Mouse (Mus musculus) midbrain, embryonic 12.5 days (tissue): ENCODE data around the gene Acbd5. TPM values are rescaled to one million over a fixed set of nuclear protein-coding genes. Genes with fewer than 3 reads are reported as not detected.
A peak's percentile ranks its signal among the peaks of the same experiment; 100 is the strongest.

Source experiments
- ATAC-seq: fragments of 200-750 bp; cut with Nextera tagmentation; 2 replicates; pipeline ENCODE4 v1.8.0; 2017; ENCODE audit warnings: low read depth, moderate TSS enrichment, moderate library complexity; ENCODE audit not compliant: low FRiP score
- H3K27ac ChIP-seq: fragments of 300-500 bp; sonication (generic); replicated peaks from 2 replicates; pipeline ENCODE4 v1.5.1; 2016; ENCODE audit warnings: mild to moderate bottlenecking
- H3K27me3 ChIP-seq: fragments of 300-500 bp; sonication (generic); 2 replicates; pipeline ENCODE4 v1.6.1; 2016; ENCODE audit warnings: mild to moderate bottlenecking
- H3K36me3 ChIP-seq: fragments of 300-500 bp; sonication (generic); 2 replicates; pipeline ENCODE4 v1.6.1; 2016
- H3K4me1 ChIP-seq: fragments of 300-500 bp; sonication (generic); 2 replicates; pipeline ENCODE4 v1.6.1; 2016
- H3K4me2 ChIP-seq: fragments of 300-500 bp; sonication (generic); replicated peaks from 2 replicates; pipeline ENCODE4 v1.6.1; 2016; ENCODE audit warnings: mild to moderate bottlenecking, moderate library complexity
- H3K4me3 ChIP-seq: fragments of 300-500 bp; sonication (generic); 2 replicates; pipeline ENCODE4 v1.5.1; 2016; ENCODE audit warnings: mild to moderate bottlenecking
- H3K9ac ChIP-seq: fragments of 300-500 bp; sonication (generic); replicated peaks from 2 replicates; pipeline ENCODE4 v1.6.1; 2016; ENCODE audit warnings: mild to moderate bottlenecking, moderate library complexity
- H3K9me3 ChIP-seq: fragments of 300-500 bp; sonication (generic); 2 replicates; pipeline ENCODE4 v1.6.1; 2016; ENCODE audit warnings: mild to moderate bottlenecking
- WGBS: fragments of 180-500 bp; shearing (Covaris S2); methylation state at CpG from one replicate; pipeline ENCODE4 v1.1.7; 2016; 5-methylcytosine and 5-hydroxymethylcytosine counted together
- polyA plus RNA-seq: library from polyadenylated mRNA; unstranded; fragments of >200 nt; fragmentation: Nextera tagmentation; extraction: Ambion mirVana; gene quantifications from 2 replicates; pipeline ENCODE4 v1.2.1, GENCODE M21; 2016

Gene Acbd5
- polyA plus RNA-seq, 1 experiment from 2014 or later: 63.6 TPM

- H3K4me1 ChIP-seq: peaks cover 6% of the 10 kb centered on the region; the same call in 1 of the 2 replicates
- WGBS: 93% methylated on average over 2 of the region's 2 CpGs
- no peak overlapping the region for H3K27ac ChIP-seq
- H3K9me3 ChIP-seq: no peaks in the 10 kb centered on the region
- no peaks in the 10 kb centered on the region for H3K27me3 ChIP-seq
- no peak overlapping the region for H3K4me2 ChIP-seq
- H3K9ac ChIP-seq: no peak overlapping the region
- ATAC-seq: no peak
- no peaks in the 10 kb centered on the region for H3K36me3 ChIP-seq
- H3K4me3 ChIP-seq: no peak overlapping the region
Measured at GRCm38 (mm10) chr2:23070491-23070890, 2.5 kb downstream of the Acbd5 start.

GRCm38 (mm10) chr2:23071406-23071805 is 3.4 kb downstream of the Acbd5 start:
- H3K9ac ChIP-seq: no peak overlapping the region
- H3K4me3 ChIP-seq: no peak overlapping the region
- peaks cover 2% of the 10 kb centered on the region; the same call in 1 of the 2 replicates for H3K36me3 ChIP-seq
- H3K27ac ChIP-seq: no peak overlapping the region
- no peak for ATAC-seq
- H3K4me1 ChIP-seq: peaks cover 6% of the 10 kb centered on the region; the same call in 1 of the 2 replicates
- WGBS: 79% methylated on average over 1 of the region's 1 CpGs
- no peaks in the 10 kb centered on the region for H3K9me3 ChIP-seq
- no peaks in the 10 kb centered on the region for H3K27me3 ChIP-seq
- no peak overlapping the region for H3K4me2 ChIP-seq

- Histone ChIP-seq H3K27me3 (no peaks in the 10 kb centered on the region), H3K9ac (no peak overlapping the region), H3K4me3 (no peak overlapping the region), H3K4me1 (no peaks in the 10 kb centered on the region), H3K27ac (no peak overlapping the region), H3K9me3 (no peaks in the 10 kb centered on the region), H3K36me3 (peaks cover 28% of the 10 kb centered on the region), H3K4me2 (no peak overlapping the region)
- ATAC-seq: no peak
Measured at GRCm38 (mm10) chr2:23075846-23076245, 7.9 kb downstream of the Acbd5 start.

- no peak for ATAC-seq
- Histone ChIP-seq H3K9me3 (no peaks in the 10 kb centered on the region), H3K9ac (no peak overlapping the region), H3K27me3 (no peaks in the 10 kb centered on the region), H3K4me3 (no peak overlapping the region), H3K36me3 (peaks cover 36% of the 10 kb centered on the region), H3K4me2 (no peak overlapping the region), H3K4me1 (no peaks in the 10 kb centered on the region), H3K27ac (no peak overlapping the region)
Measured at GRCm38 (mm10) chr2:23076783-23077182, 8.8 kb downstream of the Acbd5 start.

- no peak overlapping the region for H3K9ac ChIP-seq
- no peak for ATAC-seq
- no peak overlapping the region for H3K27ac ChIP-seq
- no peaks in the 10 kb centered on the region for H3K4me1 ChIP-seq
- 88% methylated on average over 5 of the region's 5 CpGs for whole genome bisulfite sequencing
- no peak overlapping the region for H3K4me2 ChIP-seq
- H3K27me3 ChIP-seq: no peaks in the 10 kb centered on the region
- H3K9me3 ChIP-seq: no peaks in the 10 kb centered on the region
- peaks cover 44% of the 10 kb centered on the region for H3K36me3 ChIP-seq
- no peak overlapping the region for H3K4me3 ChIP-seq
Measured at GRCm38 (mm10) chr2:23077693-23078092, 9.7 kb downstream of the Acbd5 start.

- H3K27ac ChIP-seq: no peak overlapping the region
- no peak overlapping the region for H3K9ac ChIP-seq
- no peaks in the 10 kb centered on the region for H3K9me3 ChIP-seq
- H3K4me1 ChIP-seq: no peaks in the 10 kb centered on the region
- no peaks in the 10 kb centered on the region for H3K27me3 ChIP-seq
- H3K36me3 ChIP-seq: peaks cover 49% of the 10 kb centered on the region
- H3K4me3 ChIP-seq: no peak overlapping the region
- ATAC-seq: no peak
- no peak overlapping the region for H3K4me2 ChIP-seq
- WGBS: 97% methylated on average over 2 of the region's 2 CpGs
Measured at GRCm38 (mm10) chr2:23078588-23078987, 10.6 kb downstream of the Acbd5 start.

- H3K36me3 ChIP-seq: peaks cover 69% of the 10 kb centered on the region
- no peaks in the 10 kb centered on the region for H3K9me3 ChIP-seq
- no peak overlapping the region for H3K27ac ChIP-seq
- ATAC-seq: no peak
- no peak overlapping the region for H3K4me3 ChIP-seq
- no peak overlapping the region for H3K4me2 ChIP-seq
- no peaks in the 10 kb centered on the region for H3K27me3 ChIP-seq
- 97% methylated on average over 8 of the region's 8 CpGs for WGBS
- H3K4me1 ChIP-seq: no peaks in the 10 kb centered on the region
- no peak overlapping the region for H3K9ac ChIP-seq
Measured at GRCm38 (mm10) chr2:23084540-23084939, 16.6 kb downstream of the Acbd5 start.

- Histone ChIP-seq H3K36me3 (peaks cover 68% of the 10 kb centered on the region), H3K9me3 (no peaks in the 10 kb centered on the region), H3K4me1 (no peaks in the 10 kb centered on the region), H3K4me3 (no peak overlapping the region), H3K27me3 (no peaks in the 10 kb centered on the region), H3K4me2 (no peak overlapping the region), H3K27ac (no peak overlapping the region), H3K9ac (no peak overlapping the region)
- 50% methylated on average over 5 of the region's 5 CpGs for WGBS
- no peak for ATAC-seq
Measured at GRCm38 (mm10) chr2:23092216-23092615, 24.2 kb downstream of the Acbd5 start.

GRCm38 (mm10) chr2:23097028-23097427 is 29.1 kb downstream of the Acbd5 start:
- H3K4me1 ChIP-seq: no peaks in the 10 kb centered on the region
- no peaks in the 10 kb centered on the region for H3K9me3 ChIP-seq
- no peak overlapping the region for H3K27ac ChIP-seq
- ATAC-seq: no peak
- H3K4me3 ChIP-seq: no peak overlapping the region
- peaks cover 46% of the 10 kb centered on the region for H3K36me3 ChIP-seq
- no peak overlapping the region for H3K9ac ChIP-seq
- no peaks in the 10 kb centered on the region for H3K27me3 ChIP-seq
- H3K4me2 ChIP-seq: no peak overlapping the region

GRCm38 (mm10) chr2:23102266-23102665 is 34.3 kb downstream of the Acbd5 start:
- Histone ChIP-seq H3K36me3 (peaks cover 20% of the 10 kb centered on the region), H3K9me3 (no peaks in the 10 kb centered on the region), H3K27ac (no peak overlapping the region), H3K27me3 (no peaks in the 10 kb centered on the region), H3K4me1 (no peaks in the 10 kb centered on the region), H3K9ac (no peak overlapping the region), H3K4me3 (no peak overlapping the region), H3K4me2 (no peak overlapping the region)
- no peak for ATAC-seq

GRCm38 (mm10) chr2:23119573-23119972 is 51.6 kb downstream of the Acbd5 start:
- Histone ChIP-seq H3K27me3 (no peaks in the 10 kb centered on the region), H3K9ac (no peak overlapping the region), H3K27ac (no peak overlapping the region), H3K4me3 (no peak overlapping the region), H3K4me1 (no peaks in the 10 kb centered on the region), H3K36me3 (peaks cover 22% of the 10 kb centered on the region), H3K9me3 (no peaks in the 10 kb centered on the region), H3K4me2 (no peak overlapping the region)
- ATAC-seq: no peak

GRCm38 (mm10) chr2:23155199-23155621 is 87.2 kb downstream of the Acbd5 start:
- peak; percentile 11; the same call in 1 of the 2 replicates for ATAC-seq
- WGBS: 8% methylated on average over 5 of the region's 5 CpGs
- Histone ChIP-seq H3K4me2 (peak overlapping the region; percentile 74), H3K4me1 (peaks cover 29% of the 10 kb centered on the region), H3K4me3 (peak overlapping the region; percentile 82), H3K36me3 (no peaks in the 10 kb centered on the region), H3K27me3 (no peaks in the 10 kb centered on the region), H3K27ac (peak overlapping the region; percentile 97; the same call in 1 of the 2 replicates), H3K9me3 (no peaks in the 10 kb centered on the region), H3K9ac (peak overlapping the region; percentile 63)
